Mouse (Mus musculus) lung, postnatal 0 days (tissue): ENCODE data around the gene Teddm1b.

Experiments
- CTCF ChIP-seq: IDR thresholded peaks from 2 replicates; pipeline ENCODE4 v1.5.1; 2016; ENCODE audit warnings: antibody characterized with exemption, mild to moderate bottlenecking
- EP300 ChIP-seq: IDR thresholded peaks from 2 replicates; pipeline ENCODE4 v1.6.1; 2016; ENCODE audit warnings: antibody characterized with exemption, mild to moderate bottlenecking, control low read depth

DNA sequence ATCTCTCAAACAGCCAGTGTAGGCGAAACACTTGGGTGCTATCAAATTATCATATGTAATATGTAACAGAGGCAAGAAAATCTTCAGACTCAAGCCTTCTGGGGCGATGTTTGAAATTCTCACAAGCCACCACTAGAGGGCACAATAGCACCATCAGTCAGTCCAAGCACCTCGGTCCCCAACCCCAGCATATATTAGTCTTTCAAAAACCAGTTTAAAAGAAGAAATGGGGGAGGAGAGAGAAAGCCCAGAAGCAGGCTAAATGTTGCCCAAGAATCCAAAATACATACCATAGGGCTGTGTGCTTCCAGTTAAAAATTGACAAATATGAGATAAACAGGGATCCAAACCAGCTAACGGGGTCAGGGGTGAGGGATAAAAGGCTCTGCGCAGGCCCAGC lies 20.8 kb downstream of the Teddm1b start:
- TF ChIP-seq CTCF (peak; percentile 91), EP300 (peak; percentile 61)
